ENCODE assay signal across 25 mouse cellular contexts in genomic region chr1:43565260-43565659, GRCm38 (mm10).
A peak's percentile ranks its signal among the peaks of the same experiment; 100 is the strongest.
DNase-seq lines count a peak whose midpoint lies in the region; ATAC-seq and TF ChIP-seq lines count a peak whose summit lies in the region.
"Had no signal": no experiment of that assay in that cellular context is flagged by ENCODE, and none has a peak within 500 bp of the region (broad histone marks: within the 10 kb centered on the region; RNA-seq: fewer than 3 reads in every experiment).

No protein-coding gene starts in this region.

- no peak overlapping the region for H3K9ac ChIP-seq in liver, postnatal 0 days (replicated peaks)
- H3K9ac ChIP-seq in liver, embryonic 11.5 days (ENCODE audit: low read depth, low read length) = no peak overlapping the region
- H3K9ac ChIP-seq in liver, embryonic 14.5 days (replicated peaks) = no peak overlapping the region
- H3K9ac ChIP-seq: forebrain, embryonic 12.5 days; forebrain, embryonic 15.5 days; heart, embryonic 13.5 days; hindbrain, embryonic 12.5 days; hindbrain, embryonic 15.5 days had no signal

- 81% methylated on average over 4 of the region's 4 CpGs for WGBS in liver, postnatal 0 days (ENCODE audit: insufficient replicate concordance)
- whole genome bisulfite sequencing in liver, embryonic 11.5 days = 82% methylated on average over 4 of the region's 4 CpGs
- WGBS in liver, embryonic 14.5 days (ENCODE audit: insufficient replicate concordance) = 55% methylated on average over 4 of the region's 4 CpGs

- H3K4me1 ChIP-seq in liver, postnatal 0 days (ENCODE audit: insufficient read depth) = 0 out of 2 replicates have a peak, but pooled peaks cover 2% of the 10 kb centered on the region
- H3K4me1 ChIP-seq in liver, embryonic 11.5 days (replicated peaks; ENCODE audit: control insufficient read depth, insufficient read depth, low read length) = peaks cover 8% of the 10 kb centered on the region
- peaks cover 20 to 23% of the 10 kb centered on the region in 2 experiments for H3K4me1 ChIP-seq in liver, embryonic 14.5 days (replicated peaks; ENCODE audit: control insufficient read depth in 2 of 2, insufficient read depth in 2 of 2, low read length in 1 of 2)
- H3K4me1 ChIP-seq: forebrain, embryonic 12.5 days; heart, embryonic 10.5 days had no signal

- peak; percentile 33 for DNase-seq in liver
- no peak for DNase-seq in liver, postnatal 0 days
- no peak for DNase-seq in liver, embryonic 11.5 days (ENCODE audit: low spot score)
- no peak for DNase-seq in liver, embryonic 14.5 days (ENCODE audit: low read depth in 3 of 3, low spot score in 3 of 3)
- DNase-seq in heart, postnatal 36 days = no peak
- DNase-seq in retina, postnatal 1 day = no peak
- no peak for DNase-seq in lung, postnatal 10 days
- DNase-seq: adrenal gland, adult 8-10 months; adrenal gland, postnatal 25 days; cerebellum, adult 11-12 months; cerebellum, adult 8-10 months; cerebellum, postnatal 36 days; embryo, embryonic 11 days; gastrocnemius, postnatal 10 days; gastrocnemius, postnatal 36 days; heart, adult 2 months; heart, postnatal 14 days had no signal

- peaks cover 11% of the 10 kb centered on the region; the same call in 1 of the 2 replicates for H3K36me3 ChIP-seq in liver, postnatal 0 days (replicated peaks; ENCODE audit: insufficient read depth, low read length)
- no peaks in the 10 kb centered on the region for H3K36me3 ChIP-seq in liver, embryonic 11.5 days (ENCODE audit: control insufficient read depth, insufficient read depth, low read length)
- no peaks in the 10 kb centered on the region for H3K36me3 ChIP-seq in liver, embryonic 14.5 days (replicated peaks; ENCODE audit: control insufficient read depth, insufficient read depth, low read depth)
- H3K36me3 ChIP-seq: forebrain, embryonic 15.5 days; hindbrain, embryonic 15.5 days had no signal

- intact Hi-C loops in heart, postnatal 36 days (cut with DNase I) = no loop called here

- TF ChIP-seq CTCF in liver, postnatal 0 days (IDR thresholded peaks at IDR 0.05; ENCODE audit: low read depth) = no peak
- no peak for TF ChIP-seq CTCF in liver, embryonic 14.5 days (IDR thresholded peaks at IDR 0.05; ENCODE audit: low read depth)

- H3K27ac ChIP-seq in liver, postnatal 0 days (ENCODE audit: low read depth) = no peak overlapping the region
- no peak overlapping the region for H3K27ac ChIP-seq in liver, embryonic 11.5 days (ENCODE audit: low read depth, low read length)
- H3K27ac ChIP-seq in liver, embryonic 14.5 days = no peak overlapping the region
- H3K27ac ChIP-seq: forebrain, embryonic 12.5 days; forebrain, embryonic 15.5 days; heart, adult 2 months; heart, embryonic 10.5 days; heart, embryonic 13.5 days; hindbrain, embryonic 12.5 days; hindbrain, embryonic 15.5 days had no signal

- ATAC-seq in liver, postnatal 0 days = no peak
- peak; percentile 69 for ATAC-seq in liver, embryonic 11.5 days (replicated peaks; ENCODE audit: low FRiP score)
- ATAC-seq in liver, embryonic 14.5 days (ENCODE audit: insufficient read depth) = peak; percentile 58; the same call in 1 of the 2 replicates
- ATAC-seq: activated CD4-positive, CD25-positive, alpha-beta regulatory T cell, adult 4 months; CD4-positive, CD25-positive, alpha-beta regulatory T cell, adult 4 months; forebrain, embryonic 15.5 days had no signal

- H3K4me2 ChIP-seq in liver, postnatal 0 days (ENCODE audit: low read depth, low read length) = no peak overlapping the region
- H3K4me2 ChIP-seq in liver, embryonic 11.5 days = no peak overlapping the region
- H3K4me2 ChIP-seq in liver, embryonic 14.5 days (ENCODE audit: low read depth) = no peak overlapping the region
- H3K4me2 ChIP-seq: forebrain, embryonic 12.5 days; forebrain, embryonic 15.5 days; heart, embryonic 13.5 days; hindbrain, embryonic 12.5 days; hindbrain, embryonic 15.5 days had no signal

- H3K27me3 ChIP-seq in liver, postnatal 0 days (ENCODE audit: insufficient read depth, low read length) = no peaks in the 10 kb centered on the region
- no peaks in the 10 kb centered on the region for H3K27me3 ChIP-seq in liver, embryonic 11.5 days (replicated peaks; ENCODE audit: control insufficient read depth, insufficient read depth, low read length)
- H3K27me3 ChIP-seq in liver, embryonic 14.5 days (ENCODE audit: control insufficient read depth, insufficient read depth, low read length) = no peaks in the 10 kb centered on the region
- H3K27me3 ChIP-seq: forebrain, embryonic 12.5 days; forebrain, embryonic 15.5 days; heart, embryonic 13.5 days; hindbrain, embryonic 12.5 days; hindbrain, embryonic 15.5 days had no signal

- TF ChIP-seq EP300 in liver, postnatal 0 days (IDR thresholded peaks at IDR 0.05; ENCODE audit: low read depth) = no peak
- TF ChIP-seq EP300 in liver, embryonic 14.5 days (IDR thresholded peaks at IDR 0.05; ENCODE audit: low read depth) = peak; percentile 38

- no peaks in the 10 kb centered on the region for H3K9me3 ChIP-seq in liver, postnatal 0 days (ENCODE audit: low read length)
- H3K9me3 ChIP-seq in liver, embryonic 11.5 days (ENCODE audit: control insufficient read depth, low read length) = no peaks in the 10 kb centered on the region
- H3K9me3 ChIP-seq in liver, embryonic 14.5 days (ENCODE audit: control insufficient read depth, low read length) = no peaks in the 10 kb centered on the region
- H3K9me3 ChIP-seq: forebrain, embryonic 12.5 days; forebrain, embryonic 15.5 days; heart, embryonic 10.5 days; heart, embryonic 13.5 days; hindbrain, embryonic 12.5 days; hindbrain, embryonic 15.5 days had no signal

- no peak overlapping the region for H3K4me3 ChIP-seq in liver, postnatal 0 days (ENCODE audit: low read depth, low read length)
- H3K4me3 ChIP-seq in liver, embryonic 11.5 days (ENCODE audit: low read depth, low read length) = no peak overlapping the region
- no peak overlapping the region for H3K4me3 ChIP-seq in liver, embryonic 14.5 days (ENCODE audit: insufficient read depth in 1 of 2, low read depth in 2 of 2, low read length in 2 of 2)
- H3K4me3 ChIP-seq: forebrain, embryonic 12.5 days; forebrain, embryonic 15.5 days; heart, adult 2 months; heart, embryonic 10.5 days; heart, embryonic 13.5 days; hindbrain, embryonic 12.5 days; hindbrain, embryonic 15.5 days had no signal
